ENCODE assay signal across 7 mouse cellular contexts in genomic region chr11:108424111-108424510, GRCm38 (mm10). TPM values are rescaled to one million over a fixed set of nuclear protein-coding genes. Genes with fewer than 3 reads are reported as not detected.
DNase-seq lines count a peak whose midpoint lies in the region; ATAC-seq and TF ChIP-seq lines count a peak whose summit lies in the region.

No protein-coding gene starts in this region.

- no peak for TF ChIP-seq CTCF in lung, postnatal 0 days (IDR thresholded peaks at IDR 0.05)
- TF ChIP-seq CTCF in lung, adult 2 months (IDR thresholded peaks at IDR 0.05; ENCODE audit: insufficient read depth, low read length): no peak

- no peaks in the 10 kb centered on the region for H3K4me1 ChIP-seq in lung, postnatal 0 days (ENCODE audit: insufficient read depth, low read depth, low read length)
- H3K4me1 ChIP-seq in lung, adult 2 months (ENCODE audit: control insufficient read depth, insufficient read depth, low read length): peaks cover 2% of the 10 kb centered on the region; the same call in 1 of the 2 replicates
- peaks cover 12% of the 10 kb centered on the region for H3K4me1 ChIP-seq in forebrain, embryonic 14.5 days (ENCODE audit: control insufficient read depth, insufficient read depth, low read length)
- peaks cover 18% of the 10 kb centered on the region; the same call in 1 of the 2 replicates for H3K4me1 ChIP-seq in liver, embryonic 12.5 days

- peak overlapping the region; percentile 74; the same call in 1 of the 2 replicates for H3K4me3 ChIP-seq in lung, postnatal 0 days (ENCODE audit: low read depth, low read length)
- H3K4me3 ChIP-seq in lung, adult 2 months (replicated peaks; ENCODE audit: extremely low read depth, low read depth, low read length): no peak overlapping the region
- H3K4me3 ChIP-seq in forebrain, embryonic 14.5 days (ENCODE audit: low read depth, low read length): peak overlapping the region; percentile 57
- H3K4me3 ChIP-seq in liver, embryonic 12.5 days: peak overlapping the region; percentile 66; the same call in 1 of the 2 replicates

- WGBS in lung, postnatal 0 days: 16% methylated on average over 5 of the region's 5 CpGs
- WGBS in lung, adult 2 months: 18% methylated on average over 5 of the region's 5 CpGs
- under 1% methylated on average over 5 of the region's 5 CpGs for whole genome bisulfite sequencing in forebrain, embryonic 14.5 days
- WGBS in liver, embryonic 12.5 days (ENCODE audit: insufficient replicate concordance): 23% methylated on average over 5 of the region's 5 CpGs

- no peak for ATAC-seq in lung, postnatal 0 days
- ATAC-seq in forebrain, embryonic 14.5 days: no peak
- no peak for ATAC-seq in liver, embryonic 12.5 days
- ATAC-seq in cerebellum, adult (ENCODE audit: insufficient number of reproducible peaks, low FRiP score, low TSS enrichment): no peak

- H3K27ac ChIP-seq in lung, postnatal 0 days (ENCODE audit: low read length): no peak overlapping the region
- no peak overlapping the region; the same call in 1 of the 2 replicates for H3K27ac ChIP-seq in forebrain, embryonic 14.5 days (ENCODE audit: low read depth, low read length)
- H3K27ac ChIP-seq in liver, embryonic 12.5 days: no peak overlapping the region

- no peak for TF ChIP-seq EP300 in lung, postnatal 0 days (IDR thresholded peaks at IDR 0.05)

- no peaks in the 10 kb centered on the region for H3K36me3 ChIP-seq in lung, postnatal 0 days (ENCODE audit: insufficient read depth, low read length)
- no peaks in the 10 kb centered on the region for H3K36me3 ChIP-seq in forebrain, embryonic 14.5 days (ENCODE audit: control insufficient read depth, insufficient read depth, low read length)
- H3K36me3 ChIP-seq in liver, embryonic 12.5 days: no peaks in the 10 kb centered on the region

- DNase-seq in lung, postnatal 0 days (ENCODE audit: low spot score): no peak
- no peak for DNase-seq in lung, adult 2 months
- DNase-seq in forebrain, embryonic 14.5 days (ENCODE audit: low spot score): peak; percentile 68
- DNase-seq in telencephalon, adult 2 months (ENCODE audit: low read depth, low spot score): peak; percentile 16
- DNase-seq in cerebellum, adult 11-12 months: no peak

- peak overlapping the region; percentile 92 for H3K4me2 ChIP-seq in lung, postnatal 0 days (replicated peaks; ENCODE audit: low read depth, low read length)
- peak overlapping the region; percentile 70 for H3K4me2 ChIP-seq in forebrain, embryonic 14.5 days (ENCODE audit: low read length)
- H3K4me2 ChIP-seq in liver, embryonic 12.5 days: peak overlapping the region; percentile 90

- TF ChIP-seq POLR2A in lung, adult 2 months (IDR thresholded peaks at IDR 0.05; ENCODE audit: borderline replicate concordance, extremely low read depth, low read depth, low read length): no peak

- no peak overlapping the region for H3K9ac ChIP-seq in lung, postnatal 0 days (replicated peaks; ENCODE audit: low read depth)
- no peak overlapping the region; the same call in 1 of the 2 replicates for H3K9ac ChIP-seq in forebrain, embryonic 14.5 days (ENCODE audit: low read length)
- no peak overlapping the region for H3K9ac ChIP-seq in liver, embryonic 12.5 days

- H3K27me3 ChIP-seq in lung, postnatal 0 days (replicated peaks; ENCODE audit: insufficient read depth, low read length): no peaks in the 10 kb centered on the region
- H3K27me3 ChIP-seq in forebrain, embryonic 14.5 days (replicated peaks; ENCODE audit: control insufficient read depth, insufficient read depth, low read length): no peaks in the 10 kb centered on the region
- peaks cover 39% of the 10 kb centered on the region for H3K27me3 ChIP-seq in liver, embryonic 12.5 days (replicated peaks)

- no peaks in the 10 kb centered on the region for H3K9me3 ChIP-seq in lung, postnatal 0 days (ENCODE audit: low read length)
- no peaks in the 10 kb centered on the region for H3K9me3 ChIP-seq in forebrain, embryonic 14.5 days (replicated peaks; ENCODE audit: control insufficient read depth, low read length)
- no peaks in the 10 kb centered on the region for H3K9me3 ChIP-seq in liver, embryonic 12.5 days (replicated peaks)

RNA-seq across cellular contexts. Expression of gene Cep112, which starts 0.9 kb away (rescaled TPM):
- polyA plus RNA-seq in lung, postnatal 0 days (2015; fragmentation: Nextera tagmentation; extraction: Ambion mirVana): 6.4 and 8.8 TPM in 2 replicates
- polyA plus RNA-seq in lung, adult 2 months (2012; rRNA removed): 0.27 and 0.39 TPM in 2 replicates
- 13.6 and 14.6 TPM in 2 replicates for polyA plus RNA-seq in forebrain, embryonic 14.5 days (2014; fragmentation: Nextera tagmentation; extraction: Ambion mirVana)
- 2.7 and 2.8 TPM in 2 replicates for polyA plus RNA-seq in liver, embryonic 12.5 days (2016; fragmentation: Nextera tagmentation; extraction: Ambion mirVana)

Comparison
In these comparisons a context has a peak if more than half of its experiments do, and no peak if none do; other contexts are left out.
1. DNase-seq: peak in forebrain, embryonic 14.5 days (single experiment) and telencephalon, adult 2 months (single experiment); none in lung, postnatal 0 days (single experiment), lung, adult 2 months (single experiment) and cerebellum, adult 11-12 months (single experiment).
2. Peak in every context shown above with its lines, with median percentiles within 50 percentile points of each other: H3K4me2 ChIP-seq.